Mouse (Mus musculus): Measurements from ENCODE around the gene Zbtb38. TPM values are rescaled to one million over a fixed set of nuclear protein-coding genes. Genes with fewer than 3 reads are reported as not detected.
A peak's percentile ranks its signal among the peaks of the same experiment; 100 is the strongest.

Zbtb38 gene
- polyA plus RNA-seq, 1 experiment from 2014 or later = 5.3 TPM

DNA sequence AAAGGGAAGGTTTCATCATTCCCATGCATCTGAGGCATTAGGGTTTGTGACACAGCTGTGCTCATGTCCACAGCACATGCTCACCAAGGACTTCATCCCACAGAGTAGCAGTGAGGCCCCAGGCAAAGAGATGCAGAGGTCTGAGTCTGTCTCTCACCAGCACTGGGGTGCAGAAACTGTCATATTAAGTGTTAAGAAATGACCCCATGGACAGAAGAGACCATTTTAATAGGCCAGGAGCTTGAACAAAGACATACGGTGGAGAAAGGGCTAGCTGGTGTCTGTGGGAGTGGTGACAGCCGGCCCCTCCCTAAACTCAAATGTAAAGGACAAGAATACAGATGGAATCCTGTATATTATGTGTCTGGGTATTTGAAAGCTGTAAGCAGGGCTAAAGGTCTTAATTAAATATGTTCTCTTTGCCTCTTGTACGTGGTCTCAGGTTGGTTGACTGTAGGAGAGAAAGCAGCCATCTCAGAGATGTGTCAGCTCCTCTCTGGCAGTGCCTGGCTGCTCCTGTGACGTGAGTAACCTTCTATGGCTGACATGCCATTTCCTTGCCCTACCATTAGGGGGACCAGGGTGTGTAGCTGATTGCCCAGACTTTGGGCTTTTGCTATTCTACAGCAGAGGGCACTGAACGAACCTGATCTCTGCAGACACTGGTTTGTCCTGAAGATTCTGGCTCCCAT is 77.4 kb downstream of the Zbtb38 start:
- Histone ChIP-seq H3K4me1 (replicated peaks) (peaks cover under 1% of the 10 kb centered on the region; the same call in 1 of the 2 replicates), H3K9me3 (replicated peaks) (no peaks in the 10 kb centered on the region), H3K4me3 (replicated peaks) (no peak overlapping the region), H3K4me2 (no peak overlapping the region), H3K27me3 (no peaks in the 10 kb centered on the region), H3K9ac (no peak overlapping the region), H3K36me3 (replicated peaks) (no peaks in the 10 kb centered on the region), H3K27ac (replicated peaks) (no peak overlapping the region)
- no peak for ATAC-seq (ENCODE audit: insufficient read depth)
- 35% methylated on average over 5 of the region's 5 CpGs for WGBS (ENCODE audit: insufficient replicate concordance)

GRCm38 (mm10) chr9:96674301-96674700 is 78.3 kb downstream of the Zbtb38 start:
- no peaks in the 10 kb centered on the region for H3K9me3 ChIP-seq (replicated peaks)
- no peaks in the 10 kb centered on the region for H3K27me3 ChIP-seq
- no peaks in the 10 kb centered on the region for H3K36me3 ChIP-seq (replicated peaks)
- WGBS (ENCODE audit: insufficient replicate concordance) = 56% methylated on average over 8 of the region's 8 CpGs
- ATAC-seq (ENCODE audit: insufficient read depth) = no peak
- no peak overlapping the region for H3K4me3 ChIP-seq (replicated peaks)
- no peak overlapping the region for H3K27ac ChIP-seq (replicated peaks)
- H3K4me2 ChIP-seq = no peak overlapping the region
- H3K9ac ChIP-seq = no peak overlapping the region
- H3K4me1 ChIP-seq (replicated peaks) = peaks cover 4% of the 10 kb centered on the region; the same call in 1 of the 2 replicates

DNA sequence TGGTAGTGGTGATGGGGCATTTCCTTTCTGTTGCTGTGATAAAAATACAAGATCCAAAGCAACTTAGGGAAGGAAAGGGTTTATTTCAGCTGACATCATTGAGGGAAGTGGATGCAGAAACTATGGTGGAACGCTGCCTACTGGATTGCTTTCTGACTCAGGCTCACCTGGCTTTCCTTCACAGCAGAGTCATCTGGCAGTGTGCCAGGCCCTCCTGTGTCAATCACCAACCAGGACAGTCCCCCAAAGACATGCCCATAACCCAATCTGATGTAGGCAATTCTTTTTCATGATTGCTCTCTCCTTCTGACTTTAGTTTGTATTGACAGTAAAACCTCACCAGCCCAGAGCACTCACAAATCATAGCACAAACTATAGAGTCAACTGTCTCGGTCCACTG is 80.2 kb downstream of the Zbtb38 start:
- Histone ChIP-seq H3K36me3 (replicated peaks) (no peaks in the 10 kb centered on the region), H3K27me3 (no peaks in the 10 kb centered on the region)

GRCm38 (mm10) chr9:96671249-96671648 is 81.4 kb downstream of the Zbtb38 start:
- H3K4me2 ChIP-seq = no peak overlapping the region
- H3K4me1 ChIP-seq (replicated peaks) = peaks cover 4% of the 10 kb centered on the region; the same call in 1 of the 2 replicates
- H3K4me3 ChIP-seq (replicated peaks) = no peak overlapping the region
- 79% methylated on average over 12 of the region's 12 CpGs for WGBS (ENCODE audit: insufficient replicate concordance)
- H3K9me3 ChIP-seq (replicated peaks) = no peaks in the 10 kb centered on the region
- H3K36me3 ChIP-seq (replicated peaks) = no peaks in the 10 kb centered on the region
- ATAC-seq (ENCODE audit: insufficient read depth) = no peak
- no peak overlapping the region for H3K27ac ChIP-seq (replicated peaks)
- H3K27me3 ChIP-seq = no peaks in the 10 kb centered on the region
- H3K9ac ChIP-seq = no peak overlapping the region

More for the DNA sequence above, 80.2 kb downstream of the Zbtb38 start:
- no peak overlapping the region for H3K9ac ChIP-seq
- peaks cover 4% of the 10 kb centered on the region; the same call in 1 of the 2 replicates for H3K4me1 ChIP-seq (replicated peaks)
- WGBS (ENCODE audit: insufficient replicate concordance) = 69% methylated on average over 2 of the region's 2 CpGs
- H3K9me3 ChIP-seq (replicated peaks) = no peaks in the 10 kb centered on the region
- no peak for ATAC-seq (ENCODE audit: insufficient read depth)
- H3K4me2 ChIP-seq = no peak overlapping the region
- H3K4me3 ChIP-seq (replicated peaks) = no peak overlapping the region
- H3K27ac ChIP-seq (replicated peaks) = no peak overlapping the region

GRCm38 (mm10) chr9:96669877-96670276 is 82.8 kb downstream of the Zbtb38 start:
- peak; percentile 97 for ATAC-seq (ENCODE audit: insufficient read depth)
- Histone ChIP-seq H3K4me3 (replicated peaks) (peak overlapping the region; percentile 41), H3K4me1 (replicated peaks) (peaks cover 4% of the 10 kb centered on the region; the same call in 1 of the 2 replicates), H3K4me2 (peak overlapping the region; percentile 69), H3K27ac (replicated peaks) (no peak overlapping the region), H3K9ac (no peak overlapping the region), H3K9me3 (replicated peaks) (no peaks in the 10 kb centered on the region), H3K27me3 (no peaks in the 10 kb centered on the region), H3K36me3 (replicated peaks) (no peaks in the 10 kb centered on the region)
- 1% methylated on average over 15 of the region's 15 CpGs for WGBS (ENCODE audit: insufficient replicate concordance)

- Histone ChIP-seq H3K27me3 (no peaks in the 10 kb centered on the region), H3K27ac (replicated peaks) (no peak overlapping the region), H3K4me3 (replicated peaks) (no peak overlapping the region), H3K4me1 (replicated peaks) (peaks cover 4% of the 10 kb centered on the region; the same call in 1 of the 2 replicates), H3K36me3 (replicated peaks) (no peaks in the 10 kb centered on the region), H3K9ac (no peak overlapping the region), H3K9me3 (replicated peaks) (no peaks in the 10 kb centered on the region), H3K4me2 (no peak overlapping the region)
- WGBS (ENCODE audit: insufficient replicate concordance) = 42% methylated on average over 5 of the region's 5 CpGs
- no peak for ATAC-seq (ENCODE audit: insufficient read depth)
These were observed 84.0 kb downstream of the Zbtb38 start for GRCm38 (mm10) chr9:96668628-96669027.

GRCm38 (mm10) chr9:96660510-96661244 is 92.0 kb downstream of the Zbtb38 start:
- Histone ChIP-seq H3K4me2 (no peak overlapping the region), H3K9me3 (replicated peaks) (no peaks in the 10 kb centered on the region), H3K4me3 (replicated peaks) (no peak overlapping the region), H3K4me1 (replicated peaks) (no peaks in the 10 kb centered on the region), H3K27me3 (no peaks in the 10 kb centered on the region), H3K36me3 (replicated peaks) (no peaks in the 10 kb centered on the region), H3K9ac (no peak overlapping the region), H3K27ac (replicated peaks) (no peak overlapping the region)
- no peak for ATAC-seq (ENCODE audit: insufficient read depth)
- 66% methylated on average over 10 of the region's 10 CpGs for WGBS (ENCODE audit: insufficient replicate concordance)

DNA sequence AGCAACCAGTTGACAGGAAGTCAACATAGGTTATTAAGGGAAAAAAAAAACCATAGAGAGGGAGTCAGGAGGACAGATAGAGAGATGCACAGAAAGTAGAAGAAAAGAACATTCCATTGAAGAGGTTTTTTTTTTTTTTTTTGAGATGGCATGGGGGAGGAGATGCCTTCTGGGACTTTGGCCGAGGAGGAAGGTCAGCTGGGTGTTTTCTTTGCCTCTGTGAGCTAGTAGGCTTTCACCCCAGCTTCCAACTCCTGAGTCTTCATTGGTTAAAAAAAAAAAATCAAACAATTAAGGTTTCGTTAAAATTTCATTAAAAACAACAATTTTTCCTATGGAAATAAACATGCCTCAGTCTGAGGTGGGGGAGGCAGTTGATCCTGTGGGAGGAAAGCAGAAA is 92.8 kb downstream of the Zbtb38 start:
- no peak overlapping the region for H3K27ac ChIP-seq (replicated peaks)
- H3K9ac ChIP-seq = no peak overlapping the region
- no peak overlapping the region for H3K4me2 ChIP-seq
- ATAC-seq (ENCODE audit: insufficient read depth) = no peak
- H3K9me3 ChIP-seq (replicated peaks) = no peaks in the 10 kb centered on the region
- 56% methylated on average over 2 of the region's 2 CpGs for WGBS (ENCODE audit: insufficient replicate concordance)
- H3K36me3 ChIP-seq (replicated peaks) = no peaks in the 10 kb centered on the region
- H3K27me3 ChIP-seq = no peaks in the 10 kb centered on the region
- no peak overlapping the region for H3K4me3 ChIP-seq (replicated peaks)
- no peaks in the 10 kb centered on the region for H3K4me1 ChIP-seq (replicated peaks)

- H3K27ac ChIP-seq (replicated peaks) = no peak overlapping the region
- no peak overlapping the region for H3K9ac ChIP-seq
- H3K4me2 ChIP-seq = no peak overlapping the region
- H3K4me3 ChIP-seq (replicated peaks) = no peak overlapping the region
- 30% methylated on average over 4 of the region's 4 CpGs for WGBS (ENCODE audit: insufficient replicate concordance)
- no peak for ATAC-seq (ENCODE audit: insufficient read depth)
- no peaks in the 10 kb centered on the region for H3K4me1 ChIP-seq (replicated peaks)
- no peaks in the 10 kb centered on the region for H3K36me3 ChIP-seq (replicated peaks)
- no peaks in the 10 kb centered on the region for H3K27me3 ChIP-seq
- H3K9me3 ChIP-seq (replicated peaks) = no peaks in the 10 kb centered on the region
These were observed 99.1 kb downstream of the Zbtb38 start for GRCm38 (mm10) chr9:96653538-96653937.

DNA sequence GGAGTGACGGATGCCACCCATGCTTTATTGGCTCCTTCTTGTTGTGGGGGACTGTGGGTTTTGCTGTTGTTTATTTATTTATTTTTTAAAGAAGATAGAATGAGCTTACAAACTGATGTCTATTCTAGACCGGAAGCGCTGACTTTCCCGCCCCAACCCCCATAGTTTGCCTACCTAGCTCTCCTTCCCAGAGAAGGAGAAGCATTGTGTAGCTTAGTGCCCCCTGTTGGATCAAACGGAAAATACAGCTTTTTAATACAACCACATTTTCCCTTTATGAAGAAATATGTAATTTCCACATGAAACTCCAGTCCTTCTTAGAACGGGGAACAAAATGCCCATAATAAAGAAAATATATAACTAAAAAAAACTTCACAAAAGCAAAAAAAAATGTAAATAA is 99.9 kb downstream of the Zbtb38 start:
- H3K4me2 ChIP-seq = no peak overlapping the region
- WGBS (ENCODE audit: insufficient replicate concordance) = 24% methylated on average over 6 of the region's 6 CpGs
- no peak for ATAC-seq (ENCODE audit: insufficient read depth)
- H3K9me3 ChIP-seq (replicated peaks) = no peaks in the 10 kb centered on the region
- H3K4me3 ChIP-seq (replicated peaks) = no peak overlapping the region
- no peak overlapping the region for H3K9ac ChIP-seq
- no peak overlapping the region for H3K27ac ChIP-seq (replicated peaks)
- H3K4me1 ChIP-seq (replicated peaks) = no peaks in the 10 kb centered on the region
- H3K27me3 ChIP-seq = no peaks in the 10 kb centered on the region
- no peaks in the 10 kb centered on the region for H3K36me3 ChIP-seq (replicated peaks)

DNA sequence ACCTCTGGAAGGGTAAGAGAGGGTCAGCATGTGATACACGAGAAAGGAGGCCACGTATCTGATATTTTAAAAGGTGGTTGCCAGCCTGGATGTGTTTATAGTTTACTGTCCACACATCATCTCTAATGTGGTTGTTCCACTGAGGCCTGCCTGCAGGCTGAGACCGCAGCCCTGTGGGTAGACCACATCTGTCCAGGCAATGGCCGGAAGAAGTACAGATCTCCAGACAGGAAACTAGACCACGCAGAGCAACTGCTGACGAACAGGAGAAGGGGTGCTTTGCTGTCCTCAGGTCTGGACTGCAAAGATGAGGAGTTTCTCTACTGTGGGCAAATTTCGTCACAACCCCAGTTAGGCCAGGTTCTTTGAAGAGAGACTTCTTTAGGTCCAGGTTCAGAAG is 101.8 kb downstream of the Zbtb38 start:
- 20% methylated on average over 7 of the region's 7 CpGs for WGBS (ENCODE audit: insufficient replicate concordance)
- Histone ChIP-seq H3K4me2 (no peak overlapping the region), H3K36me3 (replicated peaks) (no peaks in the 10 kb centered on the region), H3K27ac (replicated peaks) (no peak overlapping the region), H3K9me3 (replicated peaks) (no peaks in the 10 kb centered on the region), H3K4me3 (replicated peaks) (no peak overlapping the region), H3K9ac (no peak overlapping the region), H3K4me1 (replicated peaks) (no peaks in the 10 kb centered on the region), H3K27me3 (no peaks in the 10 kb centered on the region)
- ATAC-seq (ENCODE audit: insufficient read depth) = no peak
